Mouse (Mus musculus) MEL (cell line): Measurements from ENCODE around the gene Atp6v0b. TPM values are rescaled to one million over a fixed set of nuclear protein-coding genes. Genes with fewer than 3 reads are reported as not detected.

Experiments
- DNase-seq: peaks from one replicate; pipeline ENCODE4 v3.0.0; 2011; ENCODE audit warnings: low read depth, low spot score
- H3K27ac ChIP-seq: 2 replicates; pipeline ENCODE4 v1.5.1; 2012; ENCODE audit warnings: low read depth, mild to moderate bottlenecking, control low read depth, low read length, moderate library complexity; ENCODE audit not compliant: control insufficient read depth
- H3K27me3 ChIP-seq, 2 experiments: fragments of 150-350 bp in 1 of 2; sonication (generic) in 1 of 2; 2 replicates each; pipeline ENCODE4 v1.6.1; 2012; ENCODE audit warnings: low read length in 2 of 2, mild to moderate bottlenecking in 2 of 2, improper control_type of control experiment in 1 of 2, moderate library complexity in 1 of 2; ENCODE audit not compliant: insufficient read depth in 2 of 2, control insufficient read depth in 1 of 2
- H3K36me3 ChIP-seq, 2 experiments: 2 replicates each; pipeline ENCODE4 v1.6.1; 2012 to 2014; ENCODE audit warnings: low read length in 2 of 2, improper control_type of control experiment in 1 of 2, inconsistent platforms in 1 of 2, mild to moderate bottlenecking in 1 of 2; ENCODE audit not compliant: insufficient read depth in 2 of 2, control insufficient read depth in 1 of 2
- H3K4me1 ChIP-seq, 2 experiments: fragments of 150-350 bp in 1 of 2; sonication (generic) in 1 of 2; 2 replicates each; pipeline ENCODE4 v1.6.1; 2012; ENCODE audit warnings: low read length in 2 of 2, improper control_type of control experiment in 1 of 2, mild to moderate bottlenecking in 1 of 2; ENCODE audit not compliant: insufficient read depth in 2 of 2, control insufficient read depth in 1 of 2
- H3K4me3 ChIP-seq, 2 experiments: fragments of 150-350 bp in 1 of 2; sonication (generic) in 1 of 2; 2 replicates each; pipeline ENCODE4 v1.5.1; 2012; ENCODE audit warnings: low read depth in 2 of 2, low read length in 2 of 2, mild to moderate bottlenecking in 2 of 2, moderate library complexity in 2 of 2, control low read depth in 1 of 2, improper control_type of control experiment in 1 of 2; ENCODE audit not compliant: control insufficient read depth in 1 of 2, insufficient read depth in 1 of 2
- H3K79me2 ChIP-seq: 2 replicates; pipeline ENCODE4 v1.6.1; 2012; ENCODE audit warnings: mild to moderate bottlenecking, low read length, moderate library complexity; ENCODE audit not compliant: control insufficient read depth, poor library complexity, insufficient read depth
- H3K9ac ChIP-seq: 2 replicates; pipeline ENCODE4 v1.6.1; 2012; ENCODE audit warnings: low read depth, mild to moderate bottlenecking, control low read depth, low read length, moderate library complexity; ENCODE audit not compliant: control insufficient read depth, poor library complexity, severe bottlenecking
- H3K9me3 ChIP-seq: fragments of 150-350 bp; sonication (generic); replicated peaks from 2 replicates; pipeline ENCODE4 v1.6.1; 2012; ENCODE audit warnings: mild to moderate bottlenecking, low read length, improper control_type of control experiment, moderate library complexity; ENCODE audit not compliant: insufficient read depth
- E2F4 ChIP-seq: IDR thresholded peaks from 2 replicates; pipeline ENCODE4 v1.6.1; 2011; ENCODE audit warnings: low read depth, low read length, improper control_type of control experiment, borderline replicate concordance
- ELF1 ChIP-seq: IDR thresholded peaks from 2 replicates; pipeline ENCODE4 v1.6.1; 2014; ENCODE audit warnings: low read depth, mild to moderate bottlenecking, inconsistent platforms, low read length, improper control_type of control experiment, moderate library complexity
- EP300 ChIP-seq, 2 experiments: IDR thresholded peaks; 2 replicates each; pipeline ENCODE4 v1.6.1; 2011; ENCODE audit warnings: improper control_type of control experiment in 2 of 2, low read length in 2 of 2, low read depth in 1 of 2, mild to moderate bottlenecking in 1 of 2
- ETS1 ChIP-seq: IDR thresholded peaks from 2 replicates; pipeline ENCODE4 v1.6.1; 2012; ENCODE audit warnings: low read depth, mild to moderate bottlenecking, inconsistent platforms, low read length, improper control_type of control experiment, moderate library complexity
- GABPA ChIP-seq: IDR thresholded peaks from 2 replicates; pipeline ENCODE4 v1.6.1; 2012; ENCODE audit warnings: low read depth, mild to moderate bottlenecking, inconsistent platforms, low read length, improper control_type of control experiment, moderate library complexity
- GATA1 ChIP-seq: IDR thresholded peaks from 2 replicates; pipeline ENCODE4 v1.6.1; 2011; ENCODE audit warnings: low read depth, low read length, improper control_type of control experiment
- JUND ChIP-seq: IDR thresholded peaks from 2 replicates; pipeline ENCODE4 v1.6.1; 2011; ENCODE audit warnings: low read depth, mild to moderate bottlenecking, improper control_type of control experiment, low read length
- MAX ChIP-seq: IDR thresholded peaks from 2 replicates; pipeline ENCODE4 v1.6.1; 2011; ENCODE audit warnings: low read length, improper control_type of control experiment
- MYB ChIP-seq: IDR thresholded peaks from 2 replicates; pipeline ENCODE4 v1.6.1; 2011; ENCODE audit warnings: mild to moderate bottlenecking, low read depth, low read length, improper control_type of control experiment
- NELFE ChIP-seq: IDR thresholded peaks from 2 replicates; pipeline ENCODE4 v1.6.1; 2011; ENCODE audit warnings: low read depth, low read length, improper control_type of control experiment
- NRF1 ChIP-seq: IDR thresholded peaks from 2 replicates; pipeline ENCODE4 v1.6.1; 2014; ENCODE audit warnings: low read depth, mild to moderate bottlenecking, inconsistent platforms, low read length, improper control_type of control experiment, moderate library complexity; ENCODE audit not compliant: poor library complexity, insufficient read depth, severe bottlenecking
- POLR2A ChIP-seq, 2 experiments: IDR thresholded peaks; 2 replicates each; pipeline ENCODE4 v1.6.1; 2011 to 2012; ENCODE audit warnings: low read length in 2 of 2, mild to moderate bottlenecking in 2 of 2, control low read depth in 1 of 2, improper control_type of control experiment in 1 of 2, low read depth in 1 of 2, moderate library complexity in 1 of 2; ENCODE audit not compliant: control insufficient read depth in 1 of 2, insufficient read depth in 1 of 2, poor library complexity in 1 of 2
- POLR2AphosphoS5 ChIP-seq: IDR thresholded peaks from 2 replicates; pipeline ENCODE4 v1.6.1; 2012; ENCODE audit warnings: low read depth, borderline replicate concordance, mild to moderate bottlenecking, inconsistent platforms, low read length, moderate library complexity, mixed read lengths
- SIN3A ChIP-seq: IDR thresholded peaks from 2 replicates; pipeline ENCODE4 v1.6.1; 2012; ENCODE audit warnings: low read length, improper control_type of control experiment, inconsistent platforms
- TBP ChIP-seq: IDR thresholded peaks from 2 replicates; pipeline ENCODE4 v1.8.0; 2011; ENCODE audit warnings: low read depth, low read length, improper control_type of control experiment
- USF2 ChIP-seq, 2 experiments: IDR thresholded peaks; 2 replicates each; pipeline ENCODE4 v1.6.1; 2011 to 2012; ENCODE audit warnings: improper control_type of control experiment in 2 of 2, low read length in 2 of 2, borderline replicate concordance in 1 of 2, inconsistent platforms in 1 of 2, low read depth in 1 of 2, mild to moderate bottlenecking in 1 of 2; ENCODE audit not compliant: insufficient read depth in 1 of 2
- ZC3H11A ChIP-seq: IDR thresholded peaks from 2 replicates; pipeline ENCODE4 v1.6.1; 2012; ENCODE audit warnings: low read depth, mild to moderate bottlenecking, inconsistent platforms, low read length, improper control_type of control experiment
- ZKSCAN1 ChIP-seq: IDR thresholded peaks from 2 replicates; pipeline ENCODE4 v1.6.1; 2012; ENCODE audit warnings: low read depth, mild to moderate bottlenecking, inconsistent platforms, low read length, improper control_type of control experiment, moderate library complexity
- ZMIZ1 ChIP-seq: IDR thresholded peaks from 2 replicates; pipeline ENCODE4 v1.6.1; 2012; ENCODE audit warnings: low read depth, mild to moderate bottlenecking, inconsistent platforms, low read length, improper control_type of control experiment, moderate library complexity
- polyA plus RNA-seq, 2 experiments: library from polyadenylated mRNA; stranded (reverse) in 1 of 2; unstranded in 1 of 2; fragments of >175 nt in 1 of 2; fragments of >200 nt in 1 of 2; gene quantifications; 2 replicates each; pipeline versions ENCODE4 v1.2.1 to v1.2.4; 2012; ENCODE audit warnings: low replicate concordance in 2 of 2, low read depth in 1 of 2; ENCODE audit not compliant: insufficient read length in 2 of 2, insufficient read depth in 1 of 2, missing spikeins in 1 of 2
- total RNA-seq: library from RNA; depleted of rRNA; stranded (reverse); fragments of 300-350 nt; gene quantifications from 2 replicates; pipeline ENCODE4 v1.2.3, GENCODE M21; 2012

Atp6v0b gene
- total and polyA plus RNA-seq, 3 experiments: 286 to 343 TPM; not detected in 1

DNA sequence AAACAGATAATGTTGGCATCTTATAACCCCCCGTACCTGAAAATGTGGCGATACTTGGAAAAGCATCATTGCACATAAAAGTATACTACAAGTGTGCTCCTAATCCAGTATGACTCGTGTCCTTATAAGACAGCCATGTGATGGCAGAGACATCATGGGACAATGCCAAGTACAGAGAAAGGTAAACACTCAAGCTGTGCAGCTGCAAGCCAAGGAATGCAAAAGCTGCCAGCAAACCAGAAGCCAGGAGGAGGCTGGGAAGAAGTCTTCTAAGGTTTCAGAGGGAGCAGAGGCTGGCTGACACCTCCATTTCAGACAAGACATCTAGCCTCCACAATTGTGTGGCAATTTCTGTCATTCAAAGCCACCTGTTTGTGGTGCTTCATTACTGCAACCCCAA lies 19.1 kb upstream of the Atp6v0b start:
- no peaks in the 10 kb centered on the region; a peak in 1 of 4 replicates for H3K4me1 ChIP-seq
- TF ChIP-seq POLR2A (IDR thresholded peaks at IDR 0.05; ENCODE audit: control insufficient read depth in 1 of 2, insufficient read depth in 1 of 2, low read depth in 1 of 2, low read length in 2 of 2, poor library complexity in 1 of 2) (no peak), ZMIZ1 (no peak), GABPA (no peak), ZC3H11A (no peak), TBP (no peak)
- TF ChIP-seq, all 39 proteins: peak for 0
- Histone ChIP-seq H3K9ac (no peak overlapping the region), H3K79me2 (peaks cover 7% of the 10 kb centered on the region; the same call in 1 of the 2 replicates), H3K36me3 (peaks cover 1 to 5% of the 10 kb centered on the region in 2 experiments; a peak in 1 of 4 replicates), H3K27me3 (no peaks in the 10 kb centered on the region), H3K9me3 (no peaks in the 10 kb centered on the region), H3K27ac (no peak overlapping the region), H3K4me3 (no peak overlapping the region)
- no peak for DNase-seq

DNA sequence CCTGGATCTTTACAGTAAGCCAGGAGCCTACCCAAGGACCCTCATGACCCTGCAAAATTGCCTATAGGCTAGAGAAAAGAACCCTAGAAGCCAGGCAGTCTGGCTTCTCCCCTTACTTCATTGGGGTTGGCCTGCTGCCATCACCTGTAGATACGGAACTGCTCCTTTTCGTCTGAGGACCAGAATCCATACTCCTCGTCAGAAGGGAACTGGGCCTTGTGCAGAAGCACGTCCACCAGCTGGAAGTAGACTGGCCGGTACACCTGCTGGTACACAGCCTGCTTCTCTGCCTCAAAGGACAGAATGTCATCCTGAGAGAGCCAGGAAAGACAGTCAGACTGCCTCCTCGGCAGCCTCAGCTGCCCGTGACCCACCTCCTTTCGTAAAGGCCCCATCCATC lies 17.6 kb upstream of the Atp6v0b start:
- H3K9ac ChIP-seq: no peak overlapping the region
- TF ChIP-seq SIN3A (no peak), JUND (no peak), GABPA (no peak), GATA1 (no peak), USF2 (IDR thresholded peaks at IDR 0.05; ENCODE audit: borderline replicate concordance in 1 of 2, insufficient read depth in 1 of 2, low read depth in 1 of 2, low read length in 2 of 2) (no peak), ZMIZ1 (no peak), E2F4 (no peak), MAX (no peak), POLR2AphosphoS5 (no peak), MYB (no peak), ZKSCAN1 (no peak), ZC3H11A (no peak), EP300 (IDR thresholded peaks at IDR 0.05; ENCODE audit: low read depth in 1 of 2, low read length in 2 of 2) (no peak), NRF1 (no peak), NELFE (no peak), ELF1 (no peak), ETS1 (no peak)
- no peak for DNase-seq
- H3K36me3 ChIP-seq: peaks cover 0 to 5% of the 10 kb centered on the region in 2 experiments; a peak in 1 of 4 replicates
- 0 out of 2 replicates have a peak, but pooled peaks cover 1% of the 10 kb centered on the region for H3K79me2 ChIP-seq
- no peaks in the 10 kb centered on the region for H3K9me3 ChIP-seq
- H3K4me1 ChIP-seq: no peaks in the 10 kb centered on the region; a peak in 1 of 4 replicates
- H3K4me3 ChIP-seq: no peak overlapping the region
- H3K27me3 ChIP-seq: no peaks in the 10 kb centered on the region
- H3K27ac ChIP-seq: no peak overlapping the region
